Mouse (Mus musculus): ENCODE data around the gene 4930544D05Rik. TPM values are rescaled to one million over a fixed set of nuclear protein-coding genes. Genes with fewer than 3 reads are reported as not detected.
"Not testable (repeated sequence)": the region's sequence is repeated elsewhere in the genome, so short reads cannot be mapped to it uniquely, and the experiment has no call there.

Gene 4930544D05Rik
- polyA plus RNA-seq (2014; fragmentation: Nextera tagmentation; extraction: Ambion mirVana) = not detected in 2 replicates

DNA sequence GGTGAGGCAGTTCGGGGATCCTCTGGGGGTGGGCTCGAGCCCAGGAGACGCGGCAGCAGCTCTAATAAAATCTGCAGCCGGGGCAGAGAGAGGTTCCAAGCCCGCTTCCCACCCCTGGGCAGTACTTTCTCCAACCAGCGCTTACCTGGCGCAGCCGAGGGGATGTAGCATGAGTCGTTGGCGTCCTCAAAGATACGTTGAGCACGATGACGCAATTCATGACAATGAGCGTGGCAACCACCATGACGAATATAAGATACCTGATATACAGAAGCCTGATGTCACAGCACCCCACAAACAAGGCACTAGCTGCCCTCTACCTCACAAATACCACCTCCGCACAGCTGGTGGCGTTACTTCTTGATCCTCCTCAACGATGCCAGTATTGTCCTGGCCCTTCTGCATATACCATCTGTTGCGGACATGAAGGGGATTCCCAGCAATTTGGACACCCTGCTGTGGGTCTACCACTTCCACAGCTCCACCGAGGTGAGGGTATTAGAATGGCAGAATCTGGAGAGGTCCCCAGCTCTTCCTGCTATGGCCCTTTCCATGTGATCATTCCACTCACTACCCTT is at the start of gene 4930544D05Rik:
Gene 4930544D05Rik (plus strand): TSS at position 333 of the 578 bp plus-strand sequence.
- H3K9ac ChIP-seq (ENCODE audit: low read length) = peak within 1 kb of the TSS; percentile 48
- H3K36me3 ChIP-seq (ENCODE audit: control insufficient read depth, insufficient read depth, low read length) = no peaks in the 10 kb centered on the region; the same call in 1 of the 2 replicates
- H3K4me3 ChIP-seq (ENCODE audit: low read depth, low read length) = peak within 1 kb of the TSS; percentile 17
- H3K4me1 ChIP-seq (replicated peaks; ENCODE audit: control insufficient read depth, insufficient read depth, low read length) = peaks cover 6% of the 10 kb centered on the region
- H3K9me3 ChIP-seq (ENCODE audit: control insufficient read depth, low read length) = no peaks in the 10 kb centered on the region
- H3K27ac ChIP-seq (ENCODE audit: low read depth, low read length) = no peak within 1 kb of the TSS
- no peak for DNase-seq (ENCODE audit: low spot score)
- ATAC-seq (replicated peaks; ENCODE audit: low FRiP score) = no peak
- no peaks in the 10 kb centered on the region; the same call in 1 of the 2 replicates for H3K27me3 ChIP-seq (ENCODE audit: control insufficient read depth, insufficient read depth, low read length)
- peak within 1 kb of the TSS; percentile 49 for H3K4me2 ChIP-seq (ENCODE audit: low read depth, low read length, severe bottlenecking)
- 15% methylated on average over 21 of the region's 21 CpGs for WGBS

DNA sequence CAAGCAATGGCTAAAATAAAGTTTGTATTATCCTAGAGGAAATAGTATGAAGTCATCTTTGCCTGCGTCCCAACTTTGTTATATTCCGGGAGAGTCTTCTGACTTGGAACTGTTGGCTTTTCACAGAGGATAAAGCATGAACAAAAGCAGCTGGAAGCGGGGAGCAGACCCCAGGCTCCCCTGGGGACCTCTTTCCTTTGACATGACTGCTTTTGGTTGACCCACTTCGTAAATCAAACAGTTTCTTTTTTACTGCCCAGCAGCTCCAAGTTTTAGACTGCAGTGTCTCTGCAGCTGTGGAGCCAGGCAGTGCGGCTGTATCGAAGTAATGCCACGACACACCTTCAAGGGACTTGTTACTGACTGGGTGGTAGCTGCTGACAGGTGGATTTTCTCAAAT is 49.1 kb upstream of the 4930544D05Rik start:
- Histone ChIP-seq H3K9me3 (ENCODE audit: control insufficient read depth, low read length) (no peaks in the 10 kb centered on the region), H3K4me2 (ENCODE audit: low read depth, low read length, severe bottlenecking) (no peak overlapping the region), H3K4me1 (replicated peaks; ENCODE audit: control insufficient read depth, insufficient read depth, low read length) (peaks cover 9% of the 10 kb centered on the region), H3K27ac (ENCODE audit: low read depth, low read length) (no peak overlapping the region), H3K4me3 (ENCODE audit: low read depth, low read length) (no peak overlapping the region), H3K36me3 (ENCODE audit: control insufficient read depth, insufficient read depth, low read length) (no peaks in the 10 kb centered on the region), H3K9ac (ENCODE audit: low read length) (no peak overlapping the region), H3K27me3 (ENCODE audit: control insufficient read depth, insufficient read depth, low read length) (no peaks in the 10 kb centered on the region)
- no peak for ATAC-seq (replicated peaks; ENCODE audit: low FRiP score)
- no peak for DNase-seq (ENCODE audit: low spot score)
- 77% methylated on average over 7 of the region's 7 CpGs for whole genome bisulfite sequencing

DNA sequence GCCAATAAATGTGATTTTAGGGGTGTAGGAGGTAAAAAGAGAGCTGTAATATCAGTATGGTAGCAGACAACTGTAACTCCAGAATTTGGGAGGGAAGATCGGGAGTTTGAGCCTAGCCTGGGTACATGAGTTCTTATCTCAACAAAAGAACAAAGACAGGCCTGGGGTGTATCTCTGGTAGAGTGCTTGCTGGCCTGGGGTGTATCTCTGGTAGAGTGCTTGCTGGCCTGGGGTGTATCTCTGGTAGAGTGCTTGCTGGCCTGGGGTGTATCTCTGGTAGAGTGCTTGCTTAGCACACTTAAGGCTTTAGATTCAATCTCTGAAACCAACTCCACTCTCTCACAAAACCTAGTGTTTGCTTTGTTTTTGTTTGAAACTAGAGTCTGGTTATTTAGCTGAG is 45.0 kb upstream of the 4930544D05Rik start:
- ATAC-seq (replicated peaks; ENCODE audit: low FRiP score); H3K9me3 ChIP-seq (ENCODE audit: control insufficient read depth, low read length); H3K27me3 ChIP-seq (ENCODE audit: control insufficient read depth, insufficient read depth, low read length); H3K27ac ChIP-seq (ENCODE audit: low read depth, low read length); DNase-seq (ENCODE audit: low spot score); H3K4me2 ChIP-seq (ENCODE audit: low read depth, low read length, severe bottlenecking); H3K9ac ChIP-seq (ENCODE audit: low read length); H3K36me3 ChIP-seq (ENCODE audit: control insufficient read depth, insufficient read depth, low read length); H3K4me3 ChIP-seq (ENCODE audit: low read depth, low read length): not testable (repeated sequence)
- WGBS = 88% methylated on average over 1 of the region's 1 CpGs
- peaks cover 11% of the 10 kb centered on the region for H3K4me1 ChIP-seq (replicated peaks; ENCODE audit: control insufficient read depth, insufficient read depth, low read length)

DNA sequence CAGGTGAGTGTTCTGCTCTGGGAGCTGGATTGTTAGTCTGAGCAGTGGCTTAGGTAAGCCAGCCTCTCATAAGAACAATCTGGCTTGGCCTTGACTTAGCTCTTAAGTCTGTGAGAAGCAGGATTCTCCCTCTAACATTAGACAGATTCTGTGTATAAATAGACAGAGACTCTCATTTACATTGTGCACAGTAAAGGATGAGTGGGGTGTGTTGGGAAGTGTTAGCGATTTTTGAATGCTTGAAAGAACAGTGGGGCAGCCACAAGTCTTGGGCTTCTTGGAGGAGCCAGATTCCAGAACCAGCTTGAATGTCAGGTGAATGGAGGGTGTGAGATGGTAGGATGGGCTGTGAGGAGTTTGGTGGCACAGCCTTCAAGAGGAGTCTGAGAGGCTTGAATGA is 44.0 kb upstream of the 4930544D05Rik start:
- WGBS = 94% methylated on average over 1 of the region's 1 CpGs
- no peaks in the 10 kb centered on the region for H3K9me3 ChIP-seq (ENCODE audit: control insufficient read depth, low read length)
- H3K27ac ChIP-seq (ENCODE audit: low read depth, low read length) = no peak overlapping the region
- H3K27me3 ChIP-seq (ENCODE audit: control insufficient read depth, insufficient read depth, low read length) = no peaks in the 10 kb centered on the region
- H3K36me3 ChIP-seq (ENCODE audit: control insufficient read depth, insufficient read depth, low read length) = no peaks in the 10 kb centered on the region
- H3K4me1 ChIP-seq (replicated peaks; ENCODE audit: control insufficient read depth, insufficient read depth, low read length) = peaks cover 9% of the 10 kb centered on the region
- no peak overlapping the region for H3K4me2 ChIP-seq (ENCODE audit: low read depth, low read length, severe bottlenecking)
- H3K9ac ChIP-seq (ENCODE audit: low read length) = no peak overlapping the region
- no peak overlapping the region for H3K4me3 ChIP-seq (ENCODE audit: low read depth, low read length)
- ATAC-seq (replicated peaks; ENCODE audit: low FRiP score) = no peak
- no peak for DNase-seq (ENCODE audit: low spot score)

DNA sequence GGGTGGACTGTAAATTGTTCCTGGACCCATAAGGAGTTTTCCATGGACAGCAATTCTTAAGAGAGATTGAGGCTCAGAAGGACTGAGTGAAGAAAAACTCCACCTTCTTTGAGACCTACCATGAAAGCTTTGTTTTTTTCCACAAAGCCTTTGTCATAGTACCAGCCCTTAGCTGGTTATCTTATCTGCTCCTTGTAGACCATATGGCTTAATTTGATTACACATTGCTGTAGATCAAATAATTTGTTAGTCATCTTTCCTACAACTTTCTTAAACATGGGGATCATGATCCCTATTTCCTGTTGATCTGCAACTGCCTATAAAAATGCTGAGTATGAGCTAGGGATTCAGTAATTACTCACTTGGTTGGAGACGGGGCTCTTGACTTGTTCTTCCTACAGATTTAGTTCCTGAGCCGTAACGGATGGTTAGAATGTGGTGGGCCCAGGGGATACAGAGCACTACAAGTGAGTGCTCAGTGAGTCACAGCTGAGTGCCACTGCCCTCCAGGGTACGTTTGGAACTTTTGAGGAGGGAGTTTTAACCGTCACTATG is 43.2 kb upstream of the 4930544D05Rik start:
- Histone ChIP-seq H3K27ac (ENCODE audit: low read depth, low read length) (no peak overlapping the region), H3K36me3 (ENCODE audit: control insufficient read depth, insufficient read depth, low read length) (no peaks in the 10 kb centered on the region), H3K27me3 (ENCODE audit: control insufficient read depth, insufficient read depth, low read length) (no peaks in the 10 kb centered on the region), H3K4me2 (ENCODE audit: low read depth, low read length, severe bottlenecking) (no peak overlapping the region), H3K9me3 (ENCODE audit: control insufficient read depth, low read length) (no peaks in the 10 kb centered on the region), H3K4me3 (ENCODE audit: low read depth, low read length) (no peak overlapping the region), H3K9ac (ENCODE audit: low read length) (no peak overlapping the region), H3K4me1 (replicated peaks; ENCODE audit: control insufficient read depth, insufficient read depth, low read length) (peaks cover 9% of the 10 kb centered on the region)
- ATAC-seq (replicated peaks; ENCODE audit: low FRiP score) (no peak), DNase-seq (ENCODE audit: low spot score) (no peak)
- 82% methylated on average over 5 of the region's 5 CpGs for WGBS

DNA sequence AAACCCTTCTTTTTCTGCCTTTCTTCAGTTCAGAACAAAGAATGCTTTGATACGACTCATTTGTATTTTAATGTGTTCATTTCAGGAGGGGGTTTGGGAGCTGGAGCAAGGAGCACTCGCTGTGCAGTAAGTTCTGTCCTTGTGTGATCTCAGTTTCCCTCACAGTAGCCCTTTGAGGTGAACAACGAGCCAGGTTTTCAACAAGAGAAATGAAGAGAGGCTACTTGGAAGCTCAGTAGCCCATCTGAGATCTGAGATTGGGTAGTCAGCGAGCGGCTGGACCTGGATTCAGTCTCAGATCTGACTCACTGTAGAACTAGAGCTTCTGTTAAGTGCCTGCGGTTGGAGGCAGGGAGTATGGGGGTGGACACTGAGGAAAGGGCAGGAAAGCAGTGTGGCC is 41.8 kb upstream of the 4930544D05Rik start:
- Histone ChIP-seq H3K36me3 (ENCODE audit: control insufficient read depth, insufficient read depth, low read length) (no peaks in the 10 kb centered on the region), H3K4me1 (replicated peaks; ENCODE audit: control insufficient read depth, insufficient read depth, low read length) (peaks cover 14% of the 10 kb centered on the region), H3K4me2 (ENCODE audit: low read depth, low read length, severe bottlenecking) (no peak overlapping the region), H3K9me3 (ENCODE audit: control insufficient read depth, low read length) (no peaks in the 10 kb centered on the region), H3K27me3 (ENCODE audit: control insufficient read depth, insufficient read depth, low read length) (no peaks in the 10 kb centered on the region), H3K27ac (ENCODE audit: low read depth, low read length) (peak overlapping the region; percentile 53), H3K4me3 (ENCODE audit: low read depth, low read length) (no peak overlapping the region), H3K9ac (ENCODE audit: low read length) (no peak overlapping the region; the same call in none of the 2 replicates)
- DNase-seq (ENCODE audit: low spot score) = no peak
- ATAC-seq (replicated peaks; ENCODE audit: low FRiP score) = no peak
- 61% methylated on average over 6 of the region's 6 CpGs for WGBS

DNA sequence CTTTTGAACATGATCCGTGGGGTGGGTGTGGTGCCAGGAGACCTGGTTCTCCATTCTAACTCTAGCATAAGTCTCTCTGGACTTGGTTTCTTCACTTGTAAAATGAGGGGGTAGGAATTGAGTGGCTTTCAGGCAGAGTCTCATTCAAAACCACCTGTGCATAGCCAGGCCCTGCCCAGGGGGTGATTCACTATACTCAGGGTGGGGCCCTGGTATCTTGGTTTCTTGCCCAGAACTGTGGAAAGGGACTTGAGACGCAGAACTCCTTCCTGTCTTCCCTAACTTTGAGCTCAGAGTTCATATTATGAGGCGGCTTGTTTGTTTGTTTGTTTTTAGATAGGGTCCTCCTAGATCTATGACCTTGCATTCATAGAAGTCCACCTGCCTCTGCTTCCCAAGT is 38.4 kb upstream of the 4930544D05Rik start:
- ATAC-seq (replicated peaks; ENCODE audit: low FRiP score) = no peak
- Histone ChIP-seq H3K36me3 (ENCODE audit: control insufficient read depth, insufficient read depth, low read length) (no peaks in the 10 kb centered on the region), H3K27me3 (ENCODE audit: control insufficient read depth, insufficient read depth, low read length) (no peaks in the 10 kb centered on the region), H3K4me3 (ENCODE audit: low read depth, low read length) (no peak overlapping the region), H3K4me2 (ENCODE audit: low read depth, low read length, severe bottlenecking) (no peak overlapping the region), H3K27ac (ENCODE audit: low read depth, low read length) (no peak overlapping the region), H3K9me3 (ENCODE audit: control insufficient read depth, low read length) (no peaks in the 10 kb centered on the region), H3K9ac (ENCODE audit: low read length) (no peak overlapping the region), H3K4me1 (replicated peaks; ENCODE audit: control insufficient read depth, insufficient read depth, low read length) (peaks cover 14% of the 10 kb centered on the region)
- WGBS = 85% methylated on average over 3 of the region's 3 CpGs
- no peak for DNase-seq (ENCODE audit: low spot score)

DNA sequence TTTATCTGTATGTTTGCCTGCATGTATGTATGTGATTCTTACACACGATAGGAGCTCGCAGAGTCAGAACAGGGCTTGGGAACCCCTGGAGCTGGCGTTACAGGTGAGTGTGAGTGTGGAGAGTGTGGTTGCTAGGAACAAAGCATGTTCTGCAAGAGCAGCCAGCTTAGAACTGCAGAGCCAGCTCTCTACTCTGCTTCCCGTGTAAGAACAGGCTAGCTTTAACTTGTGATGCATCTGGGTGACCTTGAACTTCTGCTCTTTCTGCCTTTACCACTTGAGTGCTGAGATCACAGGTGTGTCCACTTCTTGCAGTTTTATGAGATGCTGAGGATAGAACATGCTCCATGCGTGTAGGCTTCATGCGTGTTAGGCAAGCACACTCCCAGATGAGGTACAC is 36.7 kb upstream of the 4930544D05Rik start:
- DNase-seq (ENCODE audit: low spot score) (no peak), ATAC-seq (replicated peaks; ENCODE audit: low FRiP score) (no peak)
- Histone ChIP-seq H3K36me3 (ENCODE audit: control insufficient read depth, insufficient read depth, low read length) (no peaks in the 10 kb centered on the region), H3K27ac (ENCODE audit: low read depth, low read length) (no peak overlapping the region), H3K4me1 (replicated peaks; ENCODE audit: control insufficient read depth, insufficient read depth, low read length) (peaks cover 7% of the 10 kb centered on the region), H3K4me3 (ENCODE audit: low read depth, low read length) (no peak overlapping the region), H3K4me2 (ENCODE audit: low read depth, low read length, severe bottlenecking) (no peak overlapping the region), H3K9ac (ENCODE audit: low read length) (no peak overlapping the region), H3K9me3 (ENCODE audit: control insufficient read depth, low read length) (no peaks in the 10 kb centered on the region), H3K27me3 (ENCODE audit: control insufficient read depth, insufficient read depth, low read length) (no peaks in the 10 kb centered on the region)
- 91% methylated on average over 6 of the region's 6 CpGs for WGBS
